Mouse (Mus musculus) embryo, embryonic 11 days (tissue): ENCODE results near the gene Gm4707.
"Not testable (repeated sequence)": the region's sequence is repeated elsewhere in the genome, so short reads cannot be mapped to it uniquely, and the experiment has no call there.

Experiments
- DNase-seq: peaks from one replicate; pipeline ENCODE4 v3.0.0-alpha.2; 2015

The Gm4707 gene

GRCm38 (mm10) chr17:71443273-71443672, 16.4 kb downstream of the Gm4707 start:
- no peak for DNase-seq

- DNase-seq, result not testable (repeated sequence)
Measured at GRCm38 (mm10) chr17:71422502-71422901, 37.2 kb downstream of the Gm4707 start.

GRCm38 (mm10) chr17:71419448-71419847, 40.3 kb downstream of the Gm4707 start:
- not testable (repeated sequence) for DNase-seq

GRCm38 (mm10) chr17:71417008-71417407, 42.7 kb downstream of the Gm4707 start:
- DNase-seq, result no peak
